Mouse (Mus musculus) left cerebral cortex, postnatal 10 days (tissue): ENCODE measurements around the gene Scnn1g. TPM values are rescaled to one million over a fixed set of nuclear protein-coding genes. Genes with fewer than 3 reads are reported as not detected.

Experiments used
- DNase-seq, 2 experiments: peaks; one replicate each; pipeline ENCODE4 v3.0.0; 2021 to 2022; ENCODE audit warnings: low spot score in 2 of 2, mixed read lengths in 1 of 2; ENCODE audit errors: extremely low spot score in 1 of 2
- intact Hi-C: fragments of 180-260 bp; cut with DNase I; formaldehyde crosslinking; loops from one replicate; pipeline ENCODE4 v1.15.1; 2025
- total RNA-seq, 2 experiments: library from RNA; stranded (reverse); gene quantifications; 2 replicates each; pipeline ENCODE4 v1.2.3; 2021

Gene Scnn1g
- total RNA-seq, 2 experiments from 2014 or later: 0.14 to 0.15 TPM

GRCm38 (mm10) chr7:121763328-121763727 lies 29.0 kb downstream of the Scnn1g start:
- intact Hi-C loops: no loop called here
- DNase-seq: no peak

- no peak for DNase-seq
- intact Hi-C loops: no loop called here
Observed at GRCm38 (mm10) chr7:121767900-121768299, 33.6 kb downstream of the Scnn1g start.

- DNase-seq: no peak
- intact Hi-C loops: no loop called here
Observed at GRCm38 (mm10) chr7:121768983-121769382, 34.7 kb downstream of the Scnn1g start.

GRCm38 (mm10) chr7:121778553-121778952 lies 44.3 kb downstream of the Scnn1g start:
- intact Hi-C loops: no loop called here
- DNase-seq: no peak

- intact Hi-C loops: no loop called here
- DNase-seq: no peak
Observed at GRCm38 (mm10) chr7:121778980-121779379, 44.7 kb downstream of the Scnn1g start.

GRCm38 (mm10) chr7:121779409-121779808 lies 45.1 kb downstream of the Scnn1g start:
- no peak for DNase-seq
- intact Hi-C loops: no loop called here

GRCm38 (mm10) chr7:121782188-121782909 lies 48.1 kb downstream of the Scnn1g start:
- no peak for DNase-seq
- intact Hi-C loops: no loop called here

GRCm38 (mm10) chr7:121785651-121786228 lies 51.5 kb downstream of the Scnn1g start:
- intact Hi-C loops: no loop called here
- no peak for DNase-seq

GRCm38 (mm10) chr7:121797781-121798180 lies 63.5 kb downstream of the Scnn1g start:
- DNase-seq: no peak
- intact Hi-C loops: no loop called here

GRCm38 (mm10) chr7:121802471-121802870 lies 68.2 kb downstream of the Scnn1g start:
- intact Hi-C loops: no loop called here

GRCm38 (mm10) chr7:121803011-121803410 lies 68.7 kb downstream of the Scnn1g start:
- intact Hi-C loops: no loop called here
- no peak for DNase-seq

More at GRCm38 (mm10) chr7:121802471-121802870, 68.2 kb downstream of the Scnn1g start:
- DNase-seq: no peak

GRCm38 (mm10) chr7:121805811-121806496 lies 71.7 kb downstream of the Scnn1g start:
- peak; percentile 25 to 29 for DNase-seq
- intact Hi-C loops: no loop called here

- intact Hi-C loops: no loop called here
- DNase-seq: no peak
Observed at GRCm38 (mm10) chr7:121807726-121808580, 73.7 kb downstream of the Scnn1g start.

Other genes with a start within 250 kb of the Scnn1g start
- 10 to 100 TPM; 45.5 to 48.1 TPM for gene Usp31, start 27.2 kb upstream of the Scnn1g start, total RNA-seq
- not detected for gene Scnn1b, start 130.6 kb downstream of the Scnn1g start, total RNA-seq
- 10 to 100 TPM; 35.2 to 36.5 TPM for gene Cog7, start 247.2 kb downstream of the Scnn1g start, total RNA-seq